Mouse (Mus musculus) intestine, embryonic 15.5 days (tissue): Measurements from ENCODE around the gene Slc28a3. TPM values are rescaled to one million over a fixed set of nuclear protein-coding genes. Genes with fewer than 3 reads are reported as not detected.

Experiments
- ATAC-seq: fragments of 200-750 bp; cut with Nextera tagmentation; 2 replicates; pipeline ENCODE4 v1.8.0; 2017; ENCODE audit warnings: moderate TSS enrichment, moderate library complexity
- H3K27ac ChIP-seq: fragments of 300-500 bp; sonication (generic); 2 replicates; pipeline ENCODE4 v1.5.1; 2015; ENCODE audit warnings: mild to moderate bottlenecking, inconsistent platforms
- H3K27me3 ChIP-seq: fragments of 300-500 bp; sonication (generic); replicated peaks from 2 replicates; pipeline ENCODE4 v1.6.1; 2015; ENCODE audit warnings: inconsistent platforms
- H3K36me3 ChIP-seq: fragments of 300-500 bp; sonication (generic); 2 replicates; pipeline ENCODE4 v1.6.1; 2015; ENCODE audit warnings: inconsistent platforms
- H3K4me1 ChIP-seq: fragments of 300-500 bp; sonication (generic); replicated peaks from 2 replicates; pipeline ENCODE4 v1.6.1; 2015; ENCODE audit warnings: inconsistent platforms
- H3K4me2 ChIP-seq: fragments of 300-500 bp; sonication (generic); replicated peaks from 2 replicates; pipeline ENCODE4 v1.6.1; 2015; ENCODE audit warnings: mild to moderate bottlenecking, inconsistent platforms
- H3K4me3 ChIP-seq: fragments of 300-500 bp; sonication (generic); replicated peaks from 2 replicates; pipeline ENCODE4 v1.5.1; 2015; ENCODE audit warnings: inconsistent platforms
- H3K9ac ChIP-seq: fragments of 300-500 bp; sonication (generic); 2 replicates; pipeline ENCODE4 v1.6.1; 2015; ENCODE audit warnings: inconsistent platforms
- H3K9me3 ChIP-seq: fragments of 300-500 bp; sonication (generic); 2 replicates; pipeline ENCODE4 v1.6.1; 2016; ENCODE audit warnings: inconsistent platforms
- WGBS: fragments of 180-500 bp; shearing (Covaris S2); methylation state at CpG from one replicate; pipeline ENCODE4 v1.1.7; 2015; 5-methylcytosine and 5-hydroxymethylcytosine counted together
- polyA plus RNA-seq: library from polyadenylated mRNA; unstranded; fragments of >200 nt; fragmentation: Nextera tagmentation; extraction: Ambion mirVana; gene quantifications from 2 replicates; pipeline ENCODE4 v1.2.1, GENCODE M21; 2015

Slc28a3 gene
- polyA plus RNA-seq = 0.65 and 0.91 TPM in 2 replicates

DNA sequence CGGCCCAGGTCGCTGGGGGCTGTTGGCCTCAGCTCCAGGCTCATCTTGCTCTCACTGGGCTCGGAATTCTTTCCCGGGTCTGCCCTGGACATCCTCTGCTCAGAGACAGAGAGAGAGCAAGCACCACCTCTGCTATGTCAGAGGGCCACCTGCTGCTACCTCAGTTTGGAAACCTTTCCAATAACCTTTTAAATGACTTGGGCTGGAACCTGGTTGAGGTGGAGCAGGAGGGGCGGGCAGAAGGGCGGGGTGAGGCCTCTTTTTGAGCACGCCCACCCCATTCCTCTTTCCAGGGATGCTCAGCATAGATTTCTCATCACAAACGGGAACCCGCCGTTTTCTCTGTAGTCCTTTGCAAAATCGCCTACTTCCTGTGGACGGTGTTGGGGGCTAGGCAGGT, at the start of gene Slc28a3:
Gene Slc28a3 (minus strand): TSS at position 162 of the 400 bp plus-strand sequence.
- no peak within 1 kb of the TSS for H3K9ac ChIP-seq
- 16% methylated on average over 12 of the region's 12 CpGs for WGBS
- no peaks in the 10 kb centered on the region for H3K4me1 ChIP-seq
- no peak within 1 kb of the TSS for H3K27ac ChIP-seq
- no peak within 1 kb of the TSS for H3K4me2 ChIP-seq
- no peak within 1 kb of the TSS for H3K4me3 ChIP-seq
- H3K9me3 ChIP-seq = no peaks in the 10 kb centered on the region
- no peaks in the 10 kb centered on the region for H3K36me3 ChIP-seq
- ATAC-seq = no peak
- no peaks in the 10 kb centered on the region; the same call in 1 of the 2 replicates for H3K27me3 ChIP-seq

DNA sequence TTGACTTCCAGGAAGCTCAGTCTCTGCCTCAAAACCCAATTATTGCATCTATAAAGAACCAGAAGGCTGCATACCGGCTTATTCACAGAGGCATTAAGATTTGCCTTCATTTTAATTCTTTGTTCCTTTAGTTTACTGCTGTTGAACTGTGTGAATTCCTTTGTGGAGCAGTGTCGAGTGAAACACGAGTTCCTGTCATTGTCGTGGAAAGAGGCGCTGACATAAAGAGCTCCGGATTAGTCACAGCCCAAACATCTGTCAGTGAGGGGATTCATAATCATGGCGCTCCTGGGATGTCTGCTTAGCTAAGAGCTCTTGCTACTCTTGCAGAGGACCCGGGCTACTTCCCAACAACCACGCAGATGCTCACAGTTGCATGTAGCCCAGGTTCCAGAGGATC, 47.3 kb upstream of the Slc28a3 start:
- Histone ChIP-seq H3K9ac (no peak overlapping the region), H3K36me3 (no peaks in the 10 kb centered on the region), H3K27me3 (no peaks in the 10 kb centered on the region), H3K9me3 (no peaks in the 10 kb centered on the region), H3K27ac (no peak overlapping the region), H3K4me1 (no peaks in the 10 kb centered on the region), H3K4me3 (no peak overlapping the region), H3K4me2 (no peak overlapping the region)
- ATAC-seq = no peak
- WGBS = 49% methylated on average over 9 of the region's 9 CpGs

DNA sequence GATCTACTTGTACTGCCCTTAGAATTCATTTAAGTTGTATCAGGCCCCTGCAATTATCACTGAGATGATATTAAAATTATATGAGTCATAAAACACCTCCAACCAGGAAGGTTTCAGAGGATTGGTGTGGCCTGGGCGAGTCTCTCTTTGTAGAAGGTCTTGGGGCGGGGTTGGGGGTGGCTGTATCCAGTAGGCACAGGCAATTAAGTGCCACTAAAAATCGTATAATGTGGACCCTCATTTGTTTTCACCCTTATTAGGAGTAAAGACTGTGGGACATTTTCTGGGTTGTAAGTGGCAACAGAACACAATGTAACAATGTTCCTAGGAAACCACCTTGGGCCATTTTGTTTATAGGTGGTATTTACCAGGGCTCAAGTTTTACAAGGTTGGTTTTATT, 46.2 kb upstream of the Slc28a3 start:
- no peak for ATAC-seq
- no peak overlapping the region for H3K4me2 ChIP-seq
- no peaks in the 10 kb centered on the region for H3K9me3 ChIP-seq
- 73% methylated on average over 3 of the region's 3 CpGs for WGBS
- no peaks in the 10 kb centered on the region for H3K27me3 ChIP-seq
- no peak overlapping the region for H3K4me3 ChIP-seq
- no peak overlapping the region for H3K27ac ChIP-seq
- H3K4me1 ChIP-seq = no peaks in the 10 kb centered on the region
- H3K36me3 ChIP-seq = no peaks in the 10 kb centered on the region
- H3K9ac ChIP-seq = no peak overlapping the region

DNA sequence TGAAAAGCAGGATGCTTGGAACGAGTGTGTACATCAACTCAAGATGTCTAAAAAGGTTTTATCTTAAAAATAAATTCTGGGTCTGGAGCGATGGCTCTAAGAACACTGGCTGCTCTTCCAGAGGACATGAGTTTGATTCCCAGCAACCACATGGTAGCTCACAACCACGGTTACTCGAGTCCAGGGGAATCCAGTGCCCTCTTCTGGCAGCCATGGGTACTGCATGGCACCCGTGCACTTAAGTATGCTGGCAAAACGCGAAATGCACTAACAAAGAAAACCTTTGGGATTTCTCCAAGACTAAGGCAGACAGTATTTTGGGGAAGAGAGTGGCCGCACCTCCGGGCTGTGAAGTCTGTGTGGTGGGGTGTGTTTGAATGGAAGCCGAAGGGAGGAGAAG, 44.9 kb upstream of the Slc28a3 start:
- H3K4me2 ChIP-seq = no peak overlapping the region
- WGBS = 78% methylated on average over 10 of the region's 10 CpGs
- no peak overlapping the region for H3K27ac ChIP-seq
- H3K9ac ChIP-seq = no peak overlapping the region
- H3K36me3 ChIP-seq = no peaks in the 10 kb centered on the region
- H3K4me1 ChIP-seq = no peaks in the 10 kb centered on the region
- H3K9me3 ChIP-seq = no peaks in the 10 kb centered on the region
- no peak overlapping the region for H3K4me3 ChIP-seq
- ATAC-seq = no peak
- H3K27me3 ChIP-seq = no peaks in the 10 kb centered on the region

DNA sequence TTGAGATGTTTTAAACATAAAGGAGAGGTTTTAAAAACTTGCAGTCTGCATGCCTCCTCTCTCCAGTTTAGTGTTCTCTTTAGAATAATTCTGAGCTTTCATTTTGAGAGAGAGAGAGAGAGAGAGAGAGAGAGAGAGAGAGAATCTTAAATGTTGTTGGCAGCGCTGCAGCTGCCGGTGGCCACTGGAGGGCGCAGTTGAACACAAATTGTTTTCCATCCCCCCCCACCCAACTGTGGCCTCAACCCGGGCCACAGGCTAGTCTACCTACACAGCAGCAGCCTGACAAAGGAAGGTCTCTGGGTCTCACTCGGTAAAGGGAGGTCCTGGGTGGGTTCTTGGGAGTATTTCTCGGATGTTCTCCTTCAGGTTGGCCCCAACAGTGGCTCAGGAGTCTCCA, 29.7 kb upstream of the Slc28a3 start:
- Histone ChIP-seq H3K4me1 (no peaks in the 10 kb centered on the region), H3K9ac (no peak overlapping the region), H3K9me3 (no peaks in the 10 kb centered on the region), H3K27ac (no peak overlapping the region), H3K4me3 (no peak overlapping the region), H3K27me3 (no peaks in the 10 kb centered on the region), H3K36me3 (no peaks in the 10 kb centered on the region), H3K4me2 (no peak overlapping the region)
- ATAC-seq = no peak
- 13% methylated on average over 6 of the region's 6 CpGs for WGBS

DNA sequence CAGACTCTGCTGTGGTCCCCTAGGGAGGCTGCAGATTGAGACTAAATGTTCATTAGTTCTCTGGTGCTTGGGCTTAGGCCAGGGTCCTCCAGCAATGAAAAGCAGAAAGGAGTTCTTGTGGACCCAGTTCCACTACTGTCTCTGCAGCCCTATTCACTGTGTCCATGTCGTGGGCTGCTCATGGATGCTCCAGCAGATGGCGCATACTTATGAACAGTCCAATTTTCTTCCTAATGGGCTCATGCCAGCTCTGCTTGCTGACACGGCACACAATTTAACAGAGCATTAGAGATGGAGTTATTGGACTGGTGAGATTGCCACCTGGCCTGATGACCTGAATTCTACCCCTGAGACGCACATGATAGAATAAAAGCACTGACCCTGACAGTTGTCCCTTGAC, 28.3 kb upstream of the Slc28a3 start:
- no peak overlapping the region for H3K9ac ChIP-seq
- H3K27ac ChIP-seq = no peak overlapping the region
- WGBS = 37% methylated on average over 4 of the region's 4 CpGs
- ATAC-seq = no peak
- no peaks in the 10 kb centered on the region for H3K27me3 ChIP-seq
- no peaks in the 10 kb centered on the region for H3K4me1 ChIP-seq
- H3K9me3 ChIP-seq = no peaks in the 10 kb centered on the region
- H3K36me3 ChIP-seq = no peaks in the 10 kb centered on the region
- no peak overlapping the region for H3K4me3 ChIP-seq
- no peak overlapping the region for H3K4me2 ChIP-seq

DNA sequence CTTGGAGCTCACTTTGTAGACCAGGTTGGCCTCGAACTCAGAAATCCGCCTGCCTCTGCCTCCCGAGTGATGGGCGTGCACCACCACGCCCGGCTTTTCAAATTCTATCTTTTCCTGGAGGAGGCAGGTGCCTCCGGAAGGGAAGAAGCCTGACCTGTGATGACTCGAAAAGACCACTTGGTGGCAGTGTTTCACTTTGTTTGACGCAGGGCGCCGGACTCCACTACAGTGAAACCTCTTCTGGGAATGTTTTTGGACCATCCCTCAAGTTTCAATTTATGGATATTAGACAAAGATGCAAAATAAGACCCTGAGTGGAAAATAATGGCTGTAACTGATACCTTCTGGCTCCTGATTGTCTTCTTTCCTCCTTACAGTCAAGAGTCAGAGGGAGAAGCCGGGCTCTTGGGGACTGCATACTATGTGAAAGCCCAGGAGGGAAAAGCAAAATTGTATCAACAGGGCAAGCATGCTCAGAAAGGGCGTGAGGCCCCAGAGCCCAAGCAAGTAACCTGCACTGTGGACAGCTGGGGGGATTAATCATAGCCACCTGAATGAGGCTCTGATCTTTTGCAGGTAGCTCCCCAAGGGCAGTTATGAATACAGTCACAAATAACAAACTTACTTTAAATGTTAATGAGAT, 26.8 kb upstream of the Slc28a3 start:
- no peaks in the 10 kb centered on the region for H3K27me3 ChIP-seq
- no peak overlapping the region for H3K9ac ChIP-seq
- no peak overlapping the region for H3K27ac ChIP-seq
- no peak overlapping the region for H3K4me2 ChIP-seq
- H3K9me3 ChIP-seq = no peaks in the 10 kb centered on the region
- no peak overlapping the region for H3K4me3 ChIP-seq
- no peaks in the 10 kb centered on the region for H3K4me1 ChIP-seq
- ATAC-seq = peak; percentile 58; the same call in 1 of the 2 replicates
- no peaks in the 10 kb centered on the region for H3K36me3 ChIP-seq
- 16% methylated on average over 13 of the region's 13 CpGs for WGBS

DNA sequence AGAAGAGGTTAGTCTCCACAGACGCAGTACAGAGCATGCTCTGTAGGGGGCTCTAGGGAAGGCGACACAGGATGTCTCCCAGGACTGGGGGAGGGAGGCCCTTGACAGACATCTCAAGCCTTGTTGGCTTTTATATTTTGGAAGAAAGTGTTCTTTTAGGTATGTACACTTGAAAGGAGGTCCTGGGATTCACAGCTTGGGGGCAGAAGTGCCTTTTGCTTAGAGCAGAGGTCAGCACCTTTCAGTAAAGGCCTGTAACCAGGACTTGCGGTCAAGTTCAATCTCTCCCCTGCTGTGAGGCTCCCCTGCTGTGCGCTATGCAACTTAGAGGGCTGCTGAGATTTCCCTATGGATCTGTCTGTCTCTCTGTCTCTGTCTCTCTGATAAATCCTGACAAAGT, 23.2 kb upstream of the Slc28a3 start:
- Histone ChIP-seq H3K4me1 (no peaks in the 10 kb centered on the region), H3K4me3 (no peak overlapping the region), H3K27me3 (no peaks in the 10 kb centered on the region), H3K4me2 (no peak overlapping the region), H3K9ac (no peak overlapping the region), H3K36me3 (no peaks in the 10 kb centered on the region), H3K27ac (no peak overlapping the region), H3K9me3 (no peaks in the 10 kb centered on the region)
- no peak for ATAC-seq
- WGBS = 46% methylated on average over 4 of the region's 4 CpGs

DNA sequence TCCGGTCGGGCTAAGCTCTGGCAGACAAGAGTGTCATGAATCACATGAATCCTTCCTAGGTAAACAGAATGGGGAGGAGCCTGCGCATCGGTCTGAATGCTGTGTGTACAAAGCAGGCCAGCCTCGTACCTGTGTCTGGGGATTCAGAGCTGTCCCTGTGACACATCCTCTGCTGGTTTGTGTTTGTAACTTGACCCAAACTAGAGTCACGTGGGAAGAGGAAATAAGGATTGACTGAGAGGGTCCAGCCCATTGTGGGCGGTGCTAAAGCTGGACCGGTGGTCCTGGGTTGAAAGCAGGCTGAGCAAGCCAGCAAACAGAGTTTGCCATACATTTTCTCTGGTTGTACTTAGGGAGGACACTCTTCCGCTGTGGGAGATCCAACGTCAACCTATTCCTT, 20.1 kb upstream of the Slc28a3 start:
- H3K4me1 ChIP-seq = no peaks in the 10 kb centered on the region
- ATAC-seq = no peak
- no peak overlapping the region for H3K4me3 ChIP-seq
- no peak overlapping the region for H3K9ac ChIP-seq
- no peaks in the 10 kb centered on the region for H3K36me3 ChIP-seq
- no peaks in the 10 kb centered on the region for H3K27me3 ChIP-seq
- no peak overlapping the region for H3K4me2 ChIP-seq
- no peaks in the 10 kb centered on the region for H3K9me3 ChIP-seq
- WGBS = 31% methylated on average over 10 of the region's 10 CpGs
- no peak overlapping the region for H3K27ac ChIP-seq

DNA sequence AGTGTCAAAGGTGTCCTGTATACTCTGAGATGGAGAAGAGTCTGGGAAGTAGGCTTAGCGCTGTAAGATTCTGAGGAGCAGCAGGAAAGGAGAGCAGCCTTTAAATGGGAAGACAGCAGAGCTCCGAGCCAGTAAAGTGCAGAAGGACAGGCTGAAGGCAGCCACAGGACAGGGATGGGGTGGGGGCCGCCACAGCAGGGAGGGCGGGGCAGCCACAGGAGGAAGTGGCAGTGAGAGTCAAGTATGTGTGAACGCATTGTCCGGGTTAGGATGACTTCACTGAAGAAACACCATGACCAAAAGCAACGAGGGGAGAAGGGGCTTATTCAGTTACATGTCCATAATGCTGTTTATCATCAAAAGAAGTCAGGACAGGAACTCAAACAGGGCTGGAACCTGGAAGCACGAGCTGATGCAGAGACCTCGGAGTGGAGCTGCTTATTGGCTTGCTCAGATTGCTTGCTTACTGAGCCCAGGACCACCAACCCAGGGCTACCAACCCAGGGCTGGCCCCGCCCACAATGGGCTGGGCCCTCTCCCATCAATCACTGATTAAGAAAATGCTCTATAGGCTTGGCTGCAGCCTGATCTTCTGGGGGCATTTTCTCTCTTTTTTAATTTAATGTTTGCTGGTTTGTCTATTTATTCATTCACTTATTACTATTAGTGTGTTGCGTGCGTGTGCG, 18.8 kb upstream of the Slc28a3 start:
- Histone ChIP-seq H3K27me3 (no peaks in the 10 kb centered on the region), H3K4me3 (no peak overlapping the region), H3K9me3 (no peaks in the 10 kb centered on the region), H3K4me2 (no peak overlapping the region), H3K36me3 (no peaks in the 10 kb centered on the region), H3K27ac (no peak overlapping the region), H3K9ac (no peak overlapping the region), H3K4me1 (no peaks in the 10 kb centered on the region)
- WGBS = 23% methylated on average over 13 of the region's 13 CpGs
- ATAC-seq = no peak

DNA sequence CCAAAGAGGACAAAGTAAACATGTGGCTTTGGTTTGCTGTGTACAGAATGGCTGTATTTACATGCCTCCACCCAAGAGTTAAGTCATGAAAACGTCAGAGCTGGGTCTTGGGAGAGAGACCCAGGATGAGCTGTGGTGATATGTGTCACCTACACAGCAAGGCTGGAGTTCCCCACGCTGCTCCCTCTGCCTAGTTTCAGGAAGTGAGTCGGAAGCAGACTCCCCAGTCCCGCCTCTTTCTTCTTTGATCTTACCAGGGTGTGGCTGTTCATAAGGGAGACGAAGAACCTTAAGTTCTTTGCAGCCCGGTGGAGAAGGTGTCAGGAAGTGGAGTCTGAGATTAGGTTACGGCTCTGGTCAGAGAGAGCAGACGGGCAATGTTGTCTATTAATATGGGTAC, 12.0 kb upstream of the Slc28a3 start:
- WGBS = 22% methylated on average over 8 of the region's 8 CpGs
- H3K4me3 ChIP-seq = no peak overlapping the region
- no peak for ATAC-seq
- H3K27ac ChIP-seq = no peak overlapping the region
- no peaks in the 10 kb centered on the region for H3K36me3 ChIP-seq
- H3K4me1 ChIP-seq = no peaks in the 10 kb centered on the region
- H3K9ac ChIP-seq = no peak overlapping the region
- no peaks in the 10 kb centered on the region for H3K27me3 ChIP-seq
- H3K9me3 ChIP-seq = no peaks in the 10 kb centered on the region
- no peak overlapping the region for H3K4me2 ChIP-seq

DNA sequence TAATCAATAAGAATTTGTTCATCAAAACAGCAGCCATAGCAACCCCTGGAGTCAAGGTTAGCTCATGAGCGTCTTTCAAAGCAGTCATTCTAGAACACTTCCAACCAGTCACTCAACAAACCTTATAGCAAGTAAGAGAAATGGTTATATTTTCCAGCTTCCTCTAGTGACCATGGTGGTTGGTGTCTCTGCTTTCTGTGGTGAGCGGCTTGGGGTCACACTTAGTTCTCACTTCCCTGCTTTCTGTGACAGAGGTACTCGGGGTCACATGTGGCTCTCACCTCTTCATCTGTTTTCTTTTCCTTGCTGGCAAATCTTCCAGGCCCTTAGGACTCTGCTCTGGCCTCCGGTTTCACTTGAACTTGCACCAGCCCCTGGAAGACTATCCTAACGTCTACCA, 8.6 kb upstream of the Slc28a3 start:
- Histone ChIP-seq H3K27me3 (no peaks in the 10 kb centered on the region), H3K9me3 (no peaks in the 10 kb centered on the region), H3K36me3 (no peaks in the 10 kb centered on the region), H3K4me1 (no peaks in the 10 kb centered on the region), H3K4me2 (no peak overlapping the region), H3K27ac (no peak overlapping the region), H3K9ac (no peak overlapping the region), H3K4me3 (no peak overlapping the region)
- 75% methylated on average over 5 of the region's 5 CpGs for WGBS
- no peak for ATAC-seq

DNA sequence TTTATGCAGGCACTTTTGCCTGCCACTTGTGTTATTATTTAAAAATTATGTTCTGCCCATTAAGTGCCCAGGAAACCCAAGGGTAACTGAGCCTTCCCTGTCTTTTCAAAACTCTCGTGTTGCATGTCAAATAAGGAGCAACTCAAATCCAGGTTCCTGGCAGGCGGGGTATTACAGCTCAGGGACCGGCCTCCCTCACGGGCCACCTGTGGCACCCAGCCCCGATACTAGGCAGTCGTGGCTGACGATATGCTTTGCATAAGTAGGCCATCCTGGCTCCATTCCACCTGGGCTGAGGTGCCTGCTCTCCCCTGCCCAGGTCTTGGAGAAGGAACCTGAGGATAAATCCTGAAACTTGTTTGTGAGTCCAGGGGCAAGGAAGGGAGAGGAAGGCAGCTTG, 618 bp downstream of the Slc28a3 start:
- Histone ChIP-seq H3K4me2 (no peak overlapping the region), H3K36me3 (no peaks in the 10 kb centered on the region), H3K4me1 (no peaks in the 10 kb centered on the region), H3K9me3 (no peaks in the 10 kb centered on the region), H3K4me3 (no peak overlapping the region), H3K27me3 (no peaks in the 10 kb centered on the region; the same call in 1 of the 2 replicates), H3K9ac (no peak overlapping the region), H3K27ac (no peak overlapping the region)
- 31% methylated on average over 7 of the region's 7 CpGs for WGBS
- no peak for ATAC-seq
